8 mouse cellular contexts compared by ENCODE assay signal in the genomic region with DNA sequence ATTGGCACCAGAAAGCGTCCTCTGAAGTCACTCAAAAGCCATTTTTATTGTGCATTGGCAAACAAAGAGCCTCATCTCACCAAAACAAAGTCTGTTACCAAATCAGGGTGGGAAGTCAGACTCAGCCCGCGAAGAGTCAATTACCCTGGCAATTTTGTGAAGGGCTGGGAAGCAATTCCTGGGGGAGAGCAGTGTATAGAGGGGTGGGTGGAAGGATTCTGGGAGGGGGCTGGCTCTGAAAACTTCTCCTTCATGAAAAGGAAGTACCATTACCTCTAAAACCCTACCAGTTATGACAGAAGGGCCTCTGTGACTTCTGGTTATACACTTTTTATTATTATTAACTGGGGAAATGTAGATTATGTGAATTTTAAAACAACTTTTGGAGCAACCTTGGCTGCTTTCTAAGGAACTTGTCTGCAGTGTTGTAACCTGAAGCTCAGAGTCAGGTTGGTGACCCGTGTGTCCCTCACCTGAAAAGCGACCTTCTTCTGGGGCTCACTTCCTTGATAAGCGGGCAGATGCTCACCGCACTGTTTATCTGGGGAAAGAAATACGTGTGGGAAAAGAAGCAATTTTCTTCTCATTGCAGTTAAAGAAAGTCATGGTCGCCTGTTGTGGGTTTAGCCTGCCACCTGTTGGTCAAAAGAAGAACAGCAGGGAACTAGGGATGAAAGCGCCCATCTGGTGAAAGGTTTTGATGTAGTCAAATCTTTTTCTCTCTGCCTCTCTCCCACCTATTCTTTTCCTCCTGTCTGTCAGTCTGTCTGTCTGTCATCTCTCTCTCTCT. TPM values are rescaled to one million over a fixed set of nuclear protein-coding genes. Genes with fewer than 3 reads are reported as not detected.
A peak's percentile ranks its signal among the peaks of the same experiment; 100 is the strongest.
DNase-seq lines count a peak whose midpoint lies in the region; ATAC-seq lines count a peak whose summit lies in the region.

No protein-coding gene starts in this region.

- no peaks in the 10 kb centered on the region for H3K36me3 ChIP-seq in hindbrain, embryonic 14.5 days (replicated peaks; ENCODE audit: control insufficient read depth, insufficient read depth)

- no peak overlapping the region for H3K4me3 ChIP-seq in hindbrain, embryonic 14.5 days (replicated peaks; ENCODE audit: low read length)

- 4% methylated on average over 10 of the region's 10 CpGs for WGBS in hindbrain, embryonic 14.5 days

- H3K27ac ChIP-seq in hindbrain, embryonic 14.5 days = no peak overlapping the region

- H3K4me2 ChIP-seq in hindbrain, embryonic 14.5 days (replicated peaks) = no peak overlapping the region

- peak; percentile 59 for DNase-seq in Muller cell, postnatal 12 days (ENCODE audit: inconsistent ontology term)
- DNase-seq in cerebellum, adult 11-12 months = peak; percentile 54
- DNase-seq in frontal cortex, postnatal 25 days (ENCODE audit: low spot score in 2 of 2) = peak; percentile 63 to 69
- peak; percentile 85 for DNase-seq in hindbrain, embryonic 14.5 days (ENCODE audit: low spot score)
- peak; percentile 63 to 76 for DNase-seq in layer of hippocampus, postnatal 36 days
- DNase-seq in lung, postnatal 25 days (ENCODE audit: low spot score) = peak; percentile 80
- DNase-seq in right cerebral cortex, adult 18-20 months = peak; percentile 68
- peak; percentile 61 for DNase-seq in yolk sac, embryonic 10.5 days (ENCODE audit: low spot score)

- no peaks in the 10 kb centered on the region for H3K4me1 ChIP-seq in hindbrain, embryonic 14.5 days (replicated peaks; ENCODE audit: control insufficient read depth, insufficient read depth, low read length)

- H3K27me3 ChIP-seq in hindbrain, embryonic 14.5 days (ENCODE audit: control insufficient read depth, insufficient read depth, low read length) = 0 out of 2 replicates have a peak, but pooled peaks cover 6% of the 10 kb centered on the region

- no peak for ATAC-seq in hindbrain, embryonic 14.5 days (ENCODE audit: low FRiP score)

- no peak overlapping the region for H3K9ac ChIP-seq in hindbrain, embryonic 14.5 days

- no peaks in the 10 kb centered on the region for H3K9me3 ChIP-seq in hindbrain, embryonic 14.5 days (ENCODE audit: control insufficient read depth, low read length)

RNA-seq across cellular contexts. Expression of a gene that starts 58.1 kb away (rescaled TPM):
- polyA plus RNA-seq in hindbrain, embryonic 14.5 days (2014; fragmentation: Nextera tagmentation; extraction: Ambion mirVana) = 25.3 and 25.7 TPM in 2 replicates
- total RNA-seq in layer of hippocampus, postnatal 36 days (2021) = 10 to 100 TPM in 1 of 2 experiments, 1 to 10 TPM in 1; 9.6 to 11.3 TPM
